Mouse (Mus musculus): ENCODE measurements around the gene Mrm1. TPM values are rescaled to one million over a fixed set of nuclear protein-coding genes. Genes with fewer than 3 reads are reported as not detected.

Gene Mrm1
- total and polyA plus RNA-seq, 2 experiments from 2014 or later = 21.5 to 33.7 TPM

DNA sequence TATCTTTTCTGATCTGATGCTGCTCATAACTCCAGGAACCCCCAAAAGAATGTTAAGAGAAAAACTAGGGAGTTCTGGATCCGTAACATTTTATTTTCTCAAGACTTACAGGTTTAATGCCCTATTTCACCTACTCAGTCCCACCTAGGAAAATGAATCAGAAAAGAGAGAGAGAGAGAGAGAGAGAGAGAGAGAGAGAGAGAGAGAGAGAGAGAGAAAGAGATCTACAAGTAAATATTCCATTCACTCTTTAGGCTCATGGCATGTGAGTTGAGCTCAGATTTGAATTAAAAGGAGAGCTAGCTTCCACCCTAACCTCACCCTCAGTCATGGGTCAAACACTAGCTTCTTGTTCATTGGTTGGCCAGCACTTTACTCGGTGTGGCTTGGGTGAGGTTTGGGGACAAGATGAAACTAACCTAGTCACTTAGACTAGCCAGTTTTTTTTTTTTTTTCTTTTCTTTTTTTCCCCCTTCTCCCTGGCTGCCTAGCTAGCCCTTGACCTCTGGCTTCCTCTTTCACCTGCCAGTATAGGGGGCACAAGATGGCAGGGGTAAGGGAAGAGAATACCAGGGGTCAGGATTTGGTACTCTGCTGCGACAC, 8.7 kb upstream of the Mrm1 start:
- Histone ChIP-seq H3K4me1 (ENCODE audit: control insufficient read depth, insufficient read depth) (peaks cover 34% of the 10 kb centered on the region), H3K27ac (ENCODE audit: low read depth) (peak overlapping the region; percentile 97), H3K4me3 (ENCODE audit: low read depth, low read length) (peak overlapping the region; percentile 89), H3K9me3 (replicated peaks; ENCODE audit: control insufficient read depth, low read length) (no peaks in the 10 kb centered on the region), H3K36me3 (replicated peaks; ENCODE audit: control insufficient read depth, insufficient read depth, low read length) (peaks cover 21% of the 10 kb centered on the region), H3K27me3 (ENCODE audit: control insufficient read depth, insufficient read depth, low read length) (no peaks in the 10 kb centered on the region), H3K9ac (replicated peaks; ENCODE audit: low read depth, low read length) (peak overlapping the region; percentile 78), H3K4me2 (ENCODE audit: low read depth, low read length) (peak overlapping the region; percentile 74)
- TF ChIP-seq EP300 (IDR thresholded peaks at IDR 0.05; ENCODE audit: low read depth) (no peak), CTCF (IDR thresholded peaks at IDR 0.05; ENCODE audit: low read depth) (no peak)
- peak; percentile 29 for DNase-seq (ENCODE audit: low spot score)
- no peak for ATAC-seq (ENCODE audit: insufficient read depth, low read depth)
- 36% methylated on average over 3 of the region's 3 CpGs for WGBS

GRCm38 (mm10) chr11:84827492-84827891, 8.2 kb upstream of the Mrm1 start:
- TF ChIP-seq EP300 (IDR thresholded peaks at IDR 0.05; ENCODE audit: low read depth) = no peak
- no peak for TF ChIP-seq CTCF (IDR thresholded peaks at IDR 0.05; ENCODE audit: low read depth)
- DNase-seq (ENCODE audit: low spot score) = peak; percentile 30
- Histone ChIP-seq H3K27ac (ENCODE audit: low read depth) (peak overlapping the region; percentile 97), H3K27me3 (ENCODE audit: control insufficient read depth, insufficient read depth, low read length) (no peaks in the 10 kb centered on the region), H3K4me3 (ENCODE audit: low read depth, low read length) (peak overlapping the region; percentile 89), H3K36me3 (replicated peaks; ENCODE audit: control insufficient read depth, insufficient read depth, low read length) (peaks cover 16% of the 10 kb centered on the region), H3K4me2 (ENCODE audit: low read depth, low read length) (peak overlapping the region; percentile 74), H3K9ac (replicated peaks; ENCODE audit: low read depth, low read length) (peak overlapping the region; percentile 78), H3K9me3 (replicated peaks; ENCODE audit: control insufficient read depth, low read length) (no peaks in the 10 kb centered on the region), H3K4me1 (ENCODE audit: control insufficient read depth, insufficient read depth) (peaks cover 39% of the 10 kb centered on the region)
- ATAC-seq (ENCODE audit: insufficient read depth, low read depth) = no peak

GRCm38 (mm10) chr11:84826185-84826584, 6.9 kb upstream of the Mrm1 start:
- 12% methylated on average over 3 of the region's 3 CpGs for WGBS
- TF ChIP-seq CTCF (IDR thresholded peaks at IDR 0.05; ENCODE audit: low read depth) (no peak), EP300 (IDR thresholded peaks at IDR 0.05; ENCODE audit: low read depth) (peak; percentile 47; the same call in 1 of the 2 replicates)
- DNase-seq (ENCODE audit: low spot score) = peak; percentile 92
- ATAC-seq (ENCODE audit: insufficient read depth, low read depth) = peak; percentile 58
- Histone ChIP-seq H3K9me3 (replicated peaks; ENCODE audit: control insufficient read depth, low read length) (no peaks in the 10 kb centered on the region), H3K27me3 (ENCODE audit: control insufficient read depth, insufficient read depth, low read length) (no peaks in the 10 kb centered on the region), H3K9ac (replicated peaks; ENCODE audit: low read depth, low read length) (peak overlapping the region; percentile 48), H3K4me2 (ENCODE audit: low read depth, low read length) (peak overlapping the region; percentile 74), H3K4me1 (ENCODE audit: control insufficient read depth, insufficient read depth) (peaks cover 45% of the 10 kb centered on the region), H3K27ac (ENCODE audit: low read depth) (peak overlapping the region; percentile 97), H3K4me3 (ENCODE audit: low read depth, low read length) (peak overlapping the region; percentile 89), H3K36me3 (replicated peaks; ENCODE audit: control insufficient read depth, insufficient read depth, low read length) (peaks cover 16% of the 10 kb centered on the region)

DNA sequence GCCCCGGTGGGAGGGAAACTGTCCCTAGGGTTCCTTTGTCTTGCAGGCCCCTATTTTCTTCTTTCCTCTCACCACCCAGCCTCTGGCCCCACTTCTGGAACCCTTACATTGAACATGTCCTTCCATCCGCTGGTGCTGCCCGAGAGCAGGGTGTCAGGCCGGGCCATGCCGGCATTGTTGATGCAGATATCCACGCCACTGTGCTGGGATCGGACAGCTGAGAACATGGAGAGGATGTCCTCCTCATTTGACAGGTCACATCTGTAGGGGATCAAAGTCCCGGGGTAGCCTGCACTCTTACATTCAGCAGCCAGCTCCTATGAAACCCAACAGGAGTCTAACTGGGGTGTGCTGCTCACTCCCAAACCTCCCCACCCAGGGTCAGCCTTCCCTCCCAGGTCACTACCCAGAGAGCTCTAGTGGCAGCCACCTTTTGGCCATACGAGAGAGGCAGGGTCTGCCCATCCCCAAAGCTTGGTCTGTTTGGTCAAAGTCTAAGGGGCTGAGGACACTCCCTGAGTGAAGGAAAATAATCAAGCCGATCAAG, 6.0 kb upstream of the Mrm1 start:
- peak overlapping the region; percentile 97 for H3K27ac ChIP-seq (ENCODE audit: low read depth)
- 0 out of 2 replicates have a peak overlapping the region, but pooled peaks have one; percentile 89 for H3K4me3 ChIP-seq (ENCODE audit: low read depth, low read length)
- DNase-seq (ENCODE audit: low spot score) (no peak), ATAC-seq (ENCODE audit: insufficient read depth, low read depth) (no peak)
- no peaks in the 10 kb centered on the region for H3K9me3 ChIP-seq (replicated peaks; ENCODE audit: control insufficient read depth, low read length)
- TF ChIP-seq EP300 (IDR thresholded peaks at IDR 0.05; ENCODE audit: low read depth) (no peak), CTCF (IDR thresholded peaks at IDR 0.05; ENCODE audit: low read depth) (no peak)
- H3K4me1 ChIP-seq (ENCODE audit: control insufficient read depth, insufficient read depth) = peaks cover 45% of the 10 kb centered on the region
- H3K9ac ChIP-seq (replicated peaks; ENCODE audit: low read depth, low read length) = peak overlapping the region; percentile 48
- 68% methylated on average over 10 of the region's 10 CpGs for WGBS
- peaks cover 21% of the 10 kb centered on the region for H3K36me3 ChIP-seq (replicated peaks; ENCODE audit: control insufficient read depth, insufficient read depth, low read length)
- no peaks in the 10 kb centered on the region for H3K27me3 ChIP-seq (ENCODE audit: control insufficient read depth, insufficient read depth, low read length)
- peak overlapping the region; percentile 74 for H3K4me2 ChIP-seq (ENCODE audit: low read depth, low read length)

DNA sequence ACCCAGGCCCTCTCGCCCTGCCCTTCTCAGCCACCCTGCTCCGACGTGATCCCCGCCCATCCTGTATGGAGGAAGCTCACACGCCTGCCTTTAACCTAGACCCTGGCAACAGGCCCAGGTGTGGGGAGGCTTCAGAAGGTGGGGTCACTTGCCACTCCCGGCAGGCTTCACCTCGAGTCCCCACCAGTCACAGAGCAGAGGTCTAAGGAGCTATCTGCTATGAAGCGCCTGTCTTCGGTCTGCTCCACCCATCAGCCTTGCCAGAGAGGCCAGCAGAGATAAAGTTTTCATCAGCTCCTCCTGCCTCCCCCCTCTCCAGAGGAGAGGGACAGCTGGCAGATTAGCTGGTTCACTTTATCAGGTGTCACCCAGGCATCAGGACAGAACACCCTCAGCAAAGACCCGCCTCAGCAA, 4.2 kb upstream of the Mrm1 start:
- Histone ChIP-seq H3K36me3 (replicated peaks; ENCODE audit: control insufficient read depth, insufficient read depth, low read length) (peaks cover 21% of the 10 kb centered on the region), H3K4me2 (ENCODE audit: low read depth, low read length) (peak overlapping the region; percentile 36), H3K4me3 (ENCODE audit: low read depth, low read length) (0 out of 2 replicates have a peak overlapping the region, but pooled peaks have one; percentile 1), H3K9me3 (replicated peaks; ENCODE audit: control insufficient read depth, low read length) (no peaks in the 10 kb centered on the region), H3K4me1 (ENCODE audit: control insufficient read depth, insufficient read depth) (peaks cover 42% of the 10 kb centered on the region), H3K9ac (replicated peaks; ENCODE audit: low read depth, low read length) (0 out of 2 replicates have a peak overlapping the region, but pooled peaks have one; percentile 23), H3K27ac (ENCODE audit: low read depth) (peak overlapping the region; percentile 97), H3K27me3 (ENCODE audit: control insufficient read depth, insufficient read depth, low read length) (no peaks in the 10 kb centered on the region)
- ATAC-seq (ENCODE audit: insufficient read depth, low read depth) (peak; percentile 31), DNase-seq (ENCODE audit: low spot score) (peak; percentile 76)
- WGBS = 13% methylated on average over 10 of the region's 10 CpGs
- TF ChIP-seq CTCF (IDR thresholded peaks at IDR 0.05; ENCODE audit: low read depth) (no peak), EP300 (IDR thresholded peaks at IDR 0.05; ENCODE audit: low read depth) (peak; percentile 82)

Measured in heart, postnatal 0 days (tissue).